Mouse (Mus musculus) erythroblast, embryonic 14.5 days (primary cell): ENCODE results near the gene Fasn. TPM values are rescaled to one million over a fixed set of nuclear protein-coding genes. Genes with fewer than 3 reads are reported as not detected.
"Not testable (repeated sequence)": the region's sequence is repeated elsewhere in the genome, so short reads cannot be mapped to it uniquely, and the experiment has no call there.

Experiments used
- H3K27me3 ChIP-seq: 2 replicates; pipeline ENCODE4 v1.6.1; 2012; ENCODE audit warnings: inconsistent platforms; ENCODE audit not compliant: control insufficient read depth
- H3K36me3 ChIP-seq: 2 replicates; pipeline ENCODE4 v1.6.1; 2012; ENCODE audit warnings: mild to moderate bottlenecking, inconsistent platforms; ENCODE audit not compliant: control insufficient read depth
- H3K4me1 ChIP-seq: 2 replicates; pipeline ENCODE4 v1.6.1; 2012; ENCODE audit warnings: inconsistent platforms; ENCODE audit not compliant: control insufficient read depth
- H3K4me3 ChIP-seq: replicated peaks from 2 replicates; pipeline ENCODE3; 2012; ENCODE audit warnings: moderate library complexity, mild to moderate bottlenecking, inconsistent platforms
- H3K9me3 ChIP-seq: 2 replicates; pipeline ENCODE4 v1.6.1; 2012; ENCODE audit warnings: low read length, inconsistent platforms, mixed read lengths; ENCODE audit not compliant: control insufficient read depth
- GATA1 ChIP-seq: IDR thresholded peaks from 2 replicates; pipeline ENCODE4 v1.6.1; 2012; ENCODE audit warnings: low read length, inconsistent platforms, mixed read lengths
- TAL1 ChIP-seq: IDR thresholded peaks from 3 replicates; pipeline ENCODE4 v1.6.1; 2012; ENCODE audit warnings: low read length, inconsistent platforms, mixed read lengths
- polyA plus RNA-seq: library from polyadenylated mRNA; stranded (reverse); fragments of >175 nt; gene quantifications from 2 replicates; pipeline ENCODE4 v1.2.3, GENCODE M21; 2012

The Fasn gene
- polyA plus RNA-seq, 1 experiment: 4.6 TPM

DNA sequence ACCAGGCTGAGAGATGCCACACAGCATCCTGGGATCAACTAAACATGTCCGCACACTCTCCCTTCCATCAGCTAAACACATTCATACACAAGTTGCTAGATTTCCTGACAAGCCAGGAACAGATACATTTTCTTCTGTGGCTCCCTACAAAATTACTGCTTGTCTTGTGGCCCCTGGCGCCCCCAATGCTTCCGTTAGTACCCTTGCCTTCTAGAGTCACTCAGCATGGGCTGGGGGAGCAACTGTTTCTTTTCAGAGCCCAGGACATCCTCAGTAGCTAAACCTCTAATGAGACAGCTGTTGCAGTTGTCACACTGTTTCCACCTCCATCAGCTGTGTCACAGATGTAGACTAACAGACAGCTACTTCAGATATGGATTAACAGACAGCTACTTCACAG lies 51.6 kb downstream of the Fasn start:
- TF ChIP-seq GATA1: no peak
- TF ChIP-seq TAL1: no peak
- H3K27me3 ChIP-seq: peaks cover 3% of the 10 kb centered on the region; the same call in 1 of the 2 replicates
- no peaks in the 10 kb centered on the region for H3K36me3 ChIP-seq
- no peaks in the 10 kb centered on the region for H3K9me3 ChIP-seq
- no peaks in the 10 kb centered on the region; the same call in 1 of the 2 replicates for H3K4me1 ChIP-seq
- H3K4me3 ChIP-seq: no peak overlapping the region

GRCm38 (mm10) chr11:120768206-120768605 lies 56.1 kb downstream of the Fasn start:
- Histone ChIP-seq H3K36me3 (no peaks in the 10 kb centered on the region), H3K4me3 (no peak overlapping the region), H3K9me3 (no peaks in the 10 kb centered on the region), H3K4me1 (no peaks in the 10 kb centered on the region), H3K27me3 (peaks cover 12% of the 10 kb centered on the region)
- TF ChIP-seq GATA1: no peak
- TF ChIP-seq TAL1: no peak

DNA sequence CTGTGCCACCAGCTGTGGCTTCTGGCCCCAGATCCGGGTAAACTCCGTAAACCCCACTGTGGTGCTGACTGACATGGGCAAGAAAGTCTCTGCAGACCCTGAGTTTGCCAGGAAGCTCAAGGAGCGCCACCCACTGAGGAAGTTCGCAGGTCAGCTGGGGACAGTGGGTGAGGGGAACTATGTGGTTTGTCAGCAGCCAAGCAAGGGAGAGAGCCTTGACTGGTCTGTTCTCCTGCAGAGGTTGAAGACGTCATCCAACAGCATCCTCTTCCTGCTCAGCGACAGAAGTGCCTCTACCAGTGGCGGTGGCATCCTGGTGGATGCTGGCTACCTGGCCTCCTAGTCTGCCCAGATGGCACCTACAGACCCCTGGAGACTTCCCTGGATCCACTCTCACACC lies 57.3 kb downstream of the Fasn start:
- not testable (repeated sequence) for H3K4me1 ChIP-seq, H3K4me3 ChIP-seq, H3K36me3 ChIP-seq, H3K9me3 ChIP-seq
- peaks cover 19% of the 10 kb centered on the region for H3K27me3 ChIP-seq

- not testable (repeated sequence) for H3K4me1 ChIP-seq, H3K4me3 ChIP-seq, H3K36me3 ChIP-seq
- Histone ChIP-seq H3K27me3 (peaks cover 25% of the 10 kb centered on the region), H3K9me3 (peaks cover 32% of the 10 kb centered on the region)
Measured at GRCm38 (mm10) chr11:120763121-120763999, 61.0 kb downstream of the Fasn start.

DNA sequence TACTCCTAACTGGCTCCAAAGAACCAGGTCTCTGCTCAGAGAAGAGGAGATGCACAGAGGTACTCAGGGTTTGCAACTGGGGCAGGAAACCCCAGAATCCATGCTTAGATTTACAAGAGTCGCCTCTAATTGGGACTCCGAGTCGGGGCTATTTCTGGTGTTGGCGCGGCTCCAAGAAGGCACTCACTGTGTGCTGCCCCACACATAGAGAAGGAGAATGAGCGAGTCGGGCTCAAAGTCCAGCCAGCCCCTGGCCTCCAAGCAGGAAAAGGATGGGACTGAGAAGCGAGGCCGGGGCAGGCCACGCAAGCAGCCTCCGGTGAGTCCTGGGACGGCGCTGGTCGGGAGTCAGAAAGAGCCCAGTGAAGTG lies 61.7 kb downstream of the Fasn start, which contains the start of gene Hmga1b:
Gene Hmga1b, plus strand, starts transcription at position 123 of the 370 bp plus-strand sequence.
- peaks cover 25% of the 10 kb centered on the region for H3K27me3 ChIP-seq
- not testable (repeated sequence) for H3K4me3 ChIP-seq, H3K36me3 ChIP-seq, H3K4me1 ChIP-seq
- peaks cover 39% of the 10 kb centered on the region for H3K9me3 ChIP-seq

DNA sequence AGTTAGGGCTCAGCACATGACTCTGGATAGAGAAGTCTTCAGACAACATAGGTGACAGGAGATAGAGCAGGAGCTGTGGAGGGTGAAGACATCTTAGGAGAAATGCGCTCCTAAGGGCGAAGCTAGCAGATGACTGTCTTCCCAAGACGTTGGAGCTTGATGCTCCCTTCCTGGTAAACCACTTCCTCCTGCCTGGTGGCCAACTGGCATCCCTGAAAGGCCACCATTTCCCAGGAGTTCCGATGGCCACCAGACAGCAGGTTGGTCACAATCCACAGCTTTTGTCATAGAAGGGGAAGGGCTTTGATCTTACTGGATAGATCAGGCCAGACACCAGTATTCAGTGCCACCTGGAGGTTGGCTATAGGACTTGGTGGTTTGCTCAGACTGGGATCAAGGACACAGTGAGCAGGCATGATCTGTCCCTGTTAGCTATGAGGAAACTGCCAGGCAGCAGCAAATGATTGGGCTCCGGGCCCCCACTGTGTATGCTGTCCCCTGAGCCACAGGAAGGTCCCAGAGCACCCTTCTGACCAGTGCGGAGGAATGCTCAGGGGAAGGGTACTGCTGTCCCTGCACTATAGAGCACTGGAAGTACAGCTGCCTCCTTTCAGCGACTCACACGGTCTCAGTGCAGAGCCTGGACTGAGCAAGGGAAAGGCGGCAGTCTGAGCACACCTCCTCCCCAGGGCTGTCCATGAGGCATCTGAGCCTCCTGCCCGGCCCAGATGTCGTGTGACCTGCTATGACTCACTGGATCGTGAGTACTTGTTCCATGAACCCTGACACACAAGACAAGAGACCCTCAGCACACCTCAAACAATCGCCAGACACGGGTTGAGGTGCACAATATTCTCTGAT lies 62.3 kb downstream of the Fasn start:
- Histone ChIP-seq H3K36me3 (no peaks in the 10 kb centered on the region), H3K4me1 (no peaks in the 10 kb centered on the region), H3K4me3 (no peak overlapping the region), H3K9me3 (peaks cover 42% of the 10 kb centered on the region), H3K27me3 (peaks cover 21% of the 10 kb centered on the region)
- TF ChIP-seq TAL1 (no peak), GATA1 (no peak)

DNA sequence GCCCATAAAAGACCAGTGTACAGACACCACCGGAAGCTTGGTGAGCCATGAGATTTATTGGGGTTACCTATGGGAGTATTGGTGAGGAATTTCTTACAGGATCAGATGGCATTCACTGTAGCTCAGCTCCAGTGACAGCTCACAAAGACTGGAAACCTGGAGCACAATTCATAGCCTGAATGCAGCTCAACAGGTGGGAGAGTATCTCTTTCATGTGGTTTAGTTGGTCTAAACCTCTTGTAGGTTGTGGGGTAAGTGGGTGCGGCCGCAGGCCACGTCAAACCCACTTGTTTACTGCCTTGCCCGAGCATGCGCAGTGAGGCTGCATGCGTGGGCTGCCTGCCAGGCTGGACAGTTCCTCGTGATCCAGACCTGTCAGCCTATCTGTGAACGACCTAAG lies 64.1 kb downstream of the Fasn start:
- TF ChIP-seq TAL1: no peak
- no peak for TF ChIP-seq GATA1
- Histone ChIP-seq H3K27me3 (peaks cover 17% of the 10 kb centered on the region), H3K4me1 (no peaks in the 10 kb centered on the region), H3K4me3 (no peak overlapping the region), H3K9me3 (peaks cover 50% of the 10 kb centered on the region), H3K36me3 (no peaks in the 10 kb centered on the region)

Other genes starting within 250 kb of the Fasn start
- gene Arhgdia, start 242.9 kb downstream of the Fasn start, polyA plus RNA-seq: 52.3 and 59.5 TPM in 2 replicates
- 56.7 and 59.1 TPM in 2 replicates for gene Alyref, start 226.2 kb downstream of the Fasn start, polyA plus RNA-seq
- gene Anapc11, start 226.1 kb downstream of the Fasn start, polyA plus RNA-seq: 12.9 and 19.1 TPM in 2 replicates
- gene Npb, start 216.1 kb downstream of the Fasn start, polyA plus RNA-seq: 0.46 TPM in 1 of 2 replicates, not detected in the other
- 9.6 and 12.2 TPM in 2 replicates for gene Pcyt2, start 206.6 kb downstream of the Fasn start, polyA plus RNA-seq
- 19.3 and 22.9 TPM in 2 replicates for gene Sirt7, start 199.3 kb downstream of the Fasn start, polyA plus RNA-seq
- 18.3 and 20.4 TPM in 2 replicates for gene Mafg, start 190.9 kb downstream of the Fasn start, polyA plus RNA-seq
- gene Pycr1, start 180.8 kb downstream of the Fasn start, polyA plus RNA-seq: 0.03 and 0.06 TPM in 2 replicates
- not detected in 2 replicates for gene Myadml2, start 176.4 kb downstream of the Fasn start, polyA plus RNA-seq
- 0.02 TPM in 1 of 2 replicates, not detected in the other for gene Notum, start 163.4 kb downstream of the Fasn start, polyA plus RNA-seq
- 50.9 and 60.7 TPM in 2 replicates for gene Aspscr1, start 151.6 kb downstream of the Fasn start, polyA plus RNA-seq
- 5.2 and 14.7 TPM in 2 replicates for gene Cenpx, start 110.8 kb downstream of the Fasn start, polyA plus RNA-seq
- 1.4 and 1.5 TPM in 2 replicates for gene Lrrc45, start 110.6 kb downstream of the Fasn start, polyA plus RNA-seq
- gene Rac3, start 103.1 kb downstream of the Fasn start, polyA plus RNA-seq: 0.08 and 0.41 TPM in 2 replicates
- gene Dcxr, start 97.3 kb downstream of the Fasn start, polyA plus RNA-seq: 0.66 and 1.3 TPM in 2 replicates
- gene Cbr2, start 92.4 kb downstream of the Fasn start, polyA plus RNA-seq: not detected in 2 replicates
- 20.5 and 21.4 TPM in 2 replicates for gene Hmga1b, start 61.8 kb downstream of the Fasn start, polyA plus RNA-seq
- 3.1 and 4.6 TPM in 2 replicates for gene Rfng, start 40.3 kb downstream of the Fasn start, polyA plus RNA-seq
- gene Gps1, start 40.3 kb downstream of the Fasn start, polyA plus RNA-seq: 2.4 and 3.1 TPM in 2 replicates
- 14.2 and 21.1 TPM in 2 replicates for gene Dus1l, start 28.1 kb downstream of the Fasn start, polyA plus RNA-seq
- 0.23 and 0.39 TPM in 2 replicates for gene Ccdc57, start 108.3 kb upstream of the Fasn start, polyA plus RNA-seq
- 7.3 and 8.2 TPM in 2 replicates for gene Slc16a3, start 123.9 kb upstream of the Fasn start, polyA plus RNA-seq
- gene Csnk1d, start 166.8 kb upstream of the Fasn start, polyA plus RNA-seq: 10.5 and 11.4 TPM in 2 replicates
- gene Cd7, start 214.9 kb upstream of the Fasn start, polyA plus RNA-seq: not detected in 2 replicates
- not detected in 2 replicates for gene Sectm1b, start 239.0 kb upstream of the Fasn start, polyA plus RNA-seq